Comparison of ENCODE assay signal across 24 mouse cellular contexts in genomic region chr8:26836552-26836951, GRCm38 (mm10).
"Had no signal": no experiment of that assay in that cellular context is flagged by ENCODE, and none has a peak within 500 bp of the region (broad histone marks: within the 10 kb centered on the region; RNA-seq: fewer than 3 reads in every experiment).

No protein-coding gene starts in this region.

- H3K4me3 ChIP-seq: heart, adult 2 months; heart, embryonic 13.5 days; heart, embryonic 15.5 days; hindbrain, embryonic 13.5 days; hindbrain, embryonic 15.5 days; kidney, embryonic 15.5 days; left cerebral cortex, adult 2 months; limb, embryonic 13.5 days; limb, embryonic 15.5 days; liver, embryonic 12.5 days had no signal

- DNase-seq: forebrain, postnatal 0 days; gastrocnemius, postnatal 14 days; gastrocnemius, postnatal 36 days; heart, adult 2 months; heart, postnatal 14 days; heart, postnatal 36 days; kidney, adult 11 months; kidney, adult 2 months; kidney, adult 9 months; kidney, postnatal 14 days; kidney, postnatal 36 days had no signal

- H3K9me3 ChIP-seq: heart, embryonic 13.5 days; heart, embryonic 15.5 days; hindbrain, embryonic 13.5 days; hindbrain, embryonic 15.5 days; kidney, embryonic 15.5 days; limb, embryonic 13.5 days; limb, embryonic 15.5 days; liver, embryonic 12.5 days had no signal

- ATAC-seq: forebrain, postnatal 0 days; hindbrain, postnatal 0 days; intestine, embryonic 16.5 days; liver, embryonic 12.5 days had no signal

- H3K27me3 ChIP-seq: heart, embryonic 15.5 days; liver, embryonic 12.5 days had no signal

- H3K4me2 ChIP-seq: heart, embryonic 11.5 days; heart, embryonic 13.5 days; heart, embryonic 15.5 days; hindbrain, embryonic 13.5 days; hindbrain, embryonic 15.5 days; kidney, embryonic 15.5 days; limb, embryonic 13.5 days; limb, embryonic 15.5 days had no signal

- H3K9ac ChIP-seq: forebrain, postnatal 0 days; heart, embryonic 13.5 days; heart, embryonic 15.5 days; hindbrain, embryonic 13.5 days; hindbrain, embryonic 15.5 days; kidney, embryonic 15.5 days; limb, embryonic 13.5 days; limb, embryonic 15.5 days; liver, embryonic 12.5 days had no signal

- H3K27ac ChIP-seq: heart, adult 2 months; heart, embryonic 13.5 days; heart, embryonic 15.5 days; hindbrain, embryonic 13.5 days; hindbrain, embryonic 15.5 days; hindbrain, postnatal 0 days; kidney, embryonic 15.5 days; kidney, postnatal 0 days; left cerebral cortex, adult 2 months; limb, embryonic 13.5 days; limb, embryonic 15.5 days; liver, embryonic 12.5 days had no signal

- H3K36me3 ChIP-seq: heart, embryonic 13.5 days; heart, embryonic 15.5 days; hindbrain, embryonic 13.5 days; hindbrain, embryonic 15.5 days; kidney, embryonic 15.5 days; limb, embryonic 13.5 days; limb, embryonic 15.5 days; liver, embryonic 12.5 days had no signal
